Mouse (Mus musculus): ENCODE measurements around the gene Rhox2f. TPM values are rescaled to one million over a fixed set of nuclear protein-coding genes. Genes with fewer than 3 reads are reported as not detected.

Gene Rhox2f
- polyA plus RNA-seq (2014; fragmentation: Illumina TruSeq; extraction: RNeasy Lipid Tissue Mini Kit (QIAGEN cat#74804)): not detected

GRCm38 (mm10) chrX:37571105-37571504, at the start of gene Rhox2f:
TSS of gene Rhox2f (plus strand) at chrX:37571405.

GRCm38 (mm10) chrX:37530152-37530551, 41.1 kb upstream of the Rhox2f start, which contains the start of gene Rhox2e:
TSS of gene Rhox2e (plus strand) at chrX:37530452.

GRCm38 (mm10) chrX:37541719-37542118, 29.5 kb upstream of the Rhox2f start, which contains the start of gene Rhox3e:
TSS of gene Rhox3e (plus strand) at chrX:37542019.

GRCm38 (mm10) chrX:37557112-37557511, 14.1 kb upstream of the Rhox2f start, which contains the start of gene Rhox4e:
TSS of gene Rhox4e (plus strand) at chrX:37557412.

GRCm38 (mm10) chrX:37580692-37581091, 9.5 kb downstream of the Rhox2f start, which contains the start of gene Rhox3f:
TSS of gene Rhox3f (plus strand) at chrX:37580992.

GRCm38 (mm10) chrX:37607604-37608003, 36.4 kb downstream of the Rhox2f start, which contains the start of gene Rhox4f:
TSS of gene Rhox4f (minus strand) at chrX:37607704.

Other genes with a start within 250 kb of the Rhox2f start
- not detected for gene Rhox3a2, start 191.4 kb upstream of the Rhox2f start, polyA plus RNA-seq (2014; fragmentation: Illumina TruSeq; extraction: RNeasy Lipid Tissue Mini Kit (QIAGEN cat#74804))
- not detected for gene Rhox4a2, start 180.6 kb upstream of the Rhox2f start, polyA plus RNA-seq (2014; fragmentation: Illumina TruSeq; extraction: RNeasy Lipid Tissue Mini Kit (QIAGEN cat#74804))
- gene Rhox2b, start 159.3 kb upstream of the Rhox2f start, polyA plus RNA-seq (2014; fragmentation: Illumina TruSeq; extraction: RNeasy Lipid Tissue Mini Kit (QIAGEN cat#74804)): not detected
- gene Rhox4b, start 138.9 kb upstream of the Rhox2f start, polyA plus RNA-seq (2014; fragmentation: Illumina TruSeq; extraction: RNeasy Lipid Tissue Mini Kit (QIAGEN cat#74804)): not detected
- gene Rhox2c, start 117.7 kb upstream of the Rhox2f start, polyA plus RNA-seq (2014; fragmentation: Illumina TruSeq; extraction: RNeasy Lipid Tissue Mini Kit (QIAGEN cat#74804)): not detected
- not detected for gene Rhox3c, start 112.8 kb upstream of the Rhox2f start, polyA plus RNA-seq (2014; fragmentation: Illumina TruSeq; extraction: RNeasy Lipid Tissue Mini Kit (QIAGEN cat#74804))
- gene Rhox4c, start 91.1 kb upstream of the Rhox2f start, polyA plus RNA-seq (2014; fragmentation: Illumina TruSeq; extraction: RNeasy Lipid Tissue Mini Kit (QIAGEN cat#74804)): not detected
- not detected for gene Rhox2d, start 78.0 kb upstream of the Rhox2f start, polyA plus RNA-seq (2014; fragmentation: Illumina TruSeq; extraction: RNeasy Lipid Tissue Mini Kit (QIAGEN cat#74804))
- gene Rhox4d, start 57.0 kb upstream of the Rhox2f start, polyA plus RNA-seq (2014; fragmentation: Illumina TruSeq; extraction: RNeasy Lipid Tissue Mini Kit (QIAGEN cat#74804)): not detected
- not detected for gene Rhox2e, start 41.0 kb upstream of the Rhox2f start, polyA plus RNA-seq (2014; fragmentation: Illumina TruSeq; extraction: RNeasy Lipid Tissue Mini Kit (QIAGEN cat#74804))
- not detected for gene Rhox3e, start 29.4 kb upstream of the Rhox2f start, polyA plus RNA-seq (2014; fragmentation: Illumina TruSeq; extraction: RNeasy Lipid Tissue Mini Kit (QIAGEN cat#74804))
- gene Rhox4e, start 14.0 kb upstream of the Rhox2f start, polyA plus RNA-seq (2014; fragmentation: Illumina TruSeq; extraction: RNeasy Lipid Tissue Mini Kit (QIAGEN cat#74804)): not detected
- not detected for gene Rhox3f, start 9.6 kb downstream of the Rhox2f start, polyA plus RNA-seq (2014; fragmentation: Illumina TruSeq; extraction: RNeasy Lipid Tissue Mini Kit (QIAGEN cat#74804))
- gene Rhox4f, start 36.3 kb downstream of the Rhox2f start, polyA plus RNA-seq (2014; fragmentation: Illumina TruSeq; extraction: RNeasy Lipid Tissue Mini Kit (QIAGEN cat#74804)): not detected
- gene Rhox3g, start 57.2 kb downstream of the Rhox2f start, polyA plus RNA-seq (2014; fragmentation: Illumina TruSeq; extraction: RNeasy Lipid Tissue Mini Kit (QIAGEN cat#74804)): not detected
- gene Rhox2g, start 72.1 kb downstream of the Rhox2f start, polyA plus RNA-seq (2014; fragmentation: Illumina TruSeq; extraction: RNeasy Lipid Tissue Mini Kit (QIAGEN cat#74804)): not detected
- not detected for gene Rhox4g, start 79.9 kb downstream of the Rhox2f start, polyA plus RNA-seq (2014; fragmentation: Illumina TruSeq; extraction: RNeasy Lipid Tissue Mini Kit (QIAGEN cat#74804))
- not detected for gene Rhox3h, start 97.4 kb downstream of the Rhox2f start, polyA plus RNA-seq (2014; fragmentation: Illumina TruSeq; extraction: RNeasy Lipid Tissue Mini Kit (QIAGEN cat#74804))
- not detected for gene Rhox2h, start 101.9 kb downstream of the Rhox2f start, polyA plus RNA-seq (2014; fragmentation: Illumina TruSeq; extraction: RNeasy Lipid Tissue Mini Kit (QIAGEN cat#74804))
- not detected for gene Rhox5, start 233.4 kb downstream of the Rhox2f start, polyA plus RNA-seq (2014; fragmentation: Illumina TruSeq; extraction: RNeasy Lipid Tissue Mini Kit (QIAGEN cat#74804))

All from ovary, adult 10 weeks (tissue).